Mouse (Mus musculus): ENCODE data around the gene Il1r2. TPM values are rescaled to one million over a fixed set of nuclear protein-coding genes. Genes with fewer than 3 reads are reported as not detected.
A peak's percentile ranks its signal among the peaks of the same experiment; 100 is the strongest.

Il1r2 gene
- total RNA-seq, 2 experiments from 2014 or later: 0.39 to 0.45 TPM

DNA sequence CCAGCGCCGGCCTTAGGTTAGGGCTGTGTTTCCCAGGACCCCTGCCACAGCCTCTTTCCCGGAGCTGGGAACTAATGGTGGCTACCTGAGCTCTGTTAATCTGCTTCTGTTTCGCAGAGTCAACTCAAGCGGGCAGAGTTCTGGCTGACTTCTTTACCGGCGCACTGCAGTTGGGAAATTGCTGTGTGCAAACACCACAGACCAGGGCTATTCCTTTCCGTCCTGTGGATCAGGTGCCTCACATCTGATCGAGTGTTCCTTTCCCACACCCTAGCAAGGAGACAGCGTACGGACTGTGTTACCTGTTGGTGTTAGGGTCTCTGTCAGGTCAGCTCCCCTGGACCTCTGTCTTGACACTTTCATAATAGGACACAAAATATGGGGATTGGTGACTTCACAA is 15.9 kb upstream of the Il1r2 start:
- intact Hi-C loops (cut with DNase I): no loop called here
- DNase-seq: no peak

DNA sequence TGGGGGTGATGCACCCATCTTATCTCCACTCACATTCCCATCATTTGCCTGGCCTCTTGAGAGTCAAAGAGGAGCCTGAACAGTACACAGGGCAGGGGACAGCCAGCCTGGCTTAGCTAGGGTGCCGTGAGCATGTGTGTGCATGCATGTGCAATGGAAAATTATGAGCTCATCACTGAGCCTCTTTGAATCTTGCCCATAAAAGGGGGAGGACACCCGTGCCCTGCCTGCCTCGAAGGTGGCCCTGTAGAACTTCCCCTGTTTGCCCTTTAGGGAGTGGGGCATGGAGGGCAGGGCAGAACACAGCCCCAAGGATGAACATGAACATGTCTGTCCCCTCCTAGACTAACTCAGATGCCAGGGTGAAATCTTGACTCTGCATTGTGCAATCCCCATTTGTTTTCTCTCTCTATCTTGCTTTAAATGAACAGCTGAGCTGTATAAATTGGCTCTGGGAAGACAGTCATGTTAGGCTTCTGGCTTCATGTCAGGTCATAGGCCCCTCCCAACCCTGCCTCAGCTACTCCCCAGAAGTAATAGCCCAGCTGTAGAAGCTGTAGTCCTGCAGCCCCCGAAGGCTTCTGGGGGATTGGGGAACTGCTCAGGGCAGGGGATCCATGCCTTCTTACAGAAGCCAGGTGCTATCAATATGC is 14.6 kb upstream of the Il1r2 start:
- intact Hi-C loops (cut with DNase I): no loop called here
- DNase-seq: peak; percentile 25 to 43

DNA sequence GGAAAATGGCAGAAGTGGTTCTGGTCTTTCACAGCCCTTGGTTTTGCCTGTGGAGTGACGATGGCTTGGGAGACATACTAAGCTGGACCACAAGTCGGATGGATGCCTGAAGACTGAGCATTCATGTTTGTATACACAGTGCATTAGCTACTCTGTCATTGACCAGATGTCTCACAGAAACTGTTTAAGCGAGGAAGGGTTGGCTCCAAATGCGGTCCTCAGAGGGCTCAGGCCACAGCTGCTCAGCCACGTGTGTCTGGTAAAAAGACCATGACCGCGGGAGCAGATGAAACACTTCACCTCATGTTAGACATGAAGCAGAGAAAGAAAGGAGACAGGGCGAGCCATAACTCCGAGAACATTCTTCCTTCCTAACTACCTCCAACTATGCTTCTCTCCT is 12.5 kb upstream of the Il1r2 start:
- DNase-seq: peak; percentile 18 to 26
- intact Hi-C loops (cut with DNase I): no loop called here

DNA sequence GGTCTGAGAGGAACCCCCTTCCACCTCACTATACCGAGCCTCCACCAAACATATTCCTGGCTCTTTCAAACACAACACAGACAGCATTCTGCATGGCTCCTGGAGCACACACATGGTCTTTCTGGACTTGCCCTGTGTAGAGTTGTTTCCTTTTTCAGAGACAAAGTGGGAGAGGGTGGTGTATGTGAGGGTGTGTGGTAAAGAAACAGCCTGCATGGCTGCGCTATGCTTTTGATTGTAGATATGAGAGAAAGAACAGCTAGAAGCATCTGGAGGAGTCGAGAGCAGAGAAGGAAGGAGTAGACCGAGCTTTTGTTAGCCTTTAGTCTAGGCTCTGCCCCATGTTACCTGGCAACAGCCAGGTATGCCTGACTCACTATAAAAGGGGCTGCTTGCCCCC is 10.5 kb upstream of the Il1r2 start:
- no peak for DNase-seq
- intact Hi-C loops (cut with DNase I): no loop called here

DNA sequence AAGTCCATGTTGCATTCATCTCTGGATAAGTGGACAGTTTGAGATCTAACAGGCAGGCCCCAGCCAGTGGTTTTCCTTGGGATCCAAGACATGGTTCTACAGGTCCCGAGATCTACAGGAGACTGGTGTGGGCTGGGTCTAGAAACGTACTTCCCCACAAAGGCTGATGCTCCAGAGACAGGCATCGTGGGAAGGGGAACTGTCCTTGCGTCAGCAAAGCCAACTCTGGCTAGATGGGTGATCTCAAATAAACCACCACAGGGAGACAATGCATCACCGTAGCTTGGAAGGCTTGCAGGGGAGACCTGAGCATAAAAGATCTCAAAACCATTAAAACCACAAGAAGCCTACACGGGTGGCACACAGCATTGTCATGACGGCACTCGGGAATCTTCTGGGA is 9.4 kb upstream of the Il1r2 start:
- no peak for DNase-seq
- intact Hi-C loops (cut with DNase I): no loop called here

DNA sequence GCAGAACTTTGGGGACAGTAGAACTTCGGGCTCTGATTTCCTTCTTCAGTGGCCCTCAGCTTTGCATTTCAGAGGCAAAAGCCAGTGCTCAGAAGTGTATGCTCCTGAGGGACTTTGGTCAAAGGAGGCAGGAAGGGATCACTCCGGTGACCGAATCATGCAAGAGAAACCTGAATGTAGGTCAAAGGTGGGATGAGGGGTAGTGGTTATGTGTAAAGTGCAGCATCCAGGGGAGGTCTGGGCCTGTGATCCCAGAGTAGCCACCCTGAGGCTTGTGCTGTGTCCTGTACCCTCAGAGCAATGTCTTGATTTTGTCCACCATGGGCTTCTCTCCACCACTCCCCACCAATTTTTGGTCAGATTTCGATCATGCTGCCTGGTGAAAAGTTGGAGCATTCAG is 1.3 kb upstream of the Il1r2 start:
- DNase-seq: no peak
- intact Hi-C loops (cut with DNase I): no loop called here

DNA sequence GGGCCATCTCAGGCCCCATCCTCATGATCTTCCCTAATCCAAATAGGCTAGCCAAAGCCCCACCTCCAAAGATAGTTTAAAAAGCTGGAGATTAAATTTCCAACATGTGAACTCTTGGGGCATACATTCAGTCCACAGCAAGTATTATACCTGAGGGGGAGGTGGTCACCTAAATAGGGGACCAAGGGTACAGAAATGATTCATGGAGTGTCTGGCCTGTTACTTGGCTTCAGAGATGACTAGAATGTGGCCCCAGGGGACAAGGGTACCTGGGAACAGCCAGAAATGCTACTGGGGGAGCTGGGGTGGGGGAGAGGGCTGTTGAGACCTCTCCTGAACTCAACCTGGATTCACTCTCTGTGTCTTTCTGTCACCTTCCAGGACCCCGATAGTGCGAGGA is 3.4 kb downstream of the Il1r2 start:
- intact Hi-C loops (cut with DNase I): no loop called here
- no peak for DNase-seq

DNA sequence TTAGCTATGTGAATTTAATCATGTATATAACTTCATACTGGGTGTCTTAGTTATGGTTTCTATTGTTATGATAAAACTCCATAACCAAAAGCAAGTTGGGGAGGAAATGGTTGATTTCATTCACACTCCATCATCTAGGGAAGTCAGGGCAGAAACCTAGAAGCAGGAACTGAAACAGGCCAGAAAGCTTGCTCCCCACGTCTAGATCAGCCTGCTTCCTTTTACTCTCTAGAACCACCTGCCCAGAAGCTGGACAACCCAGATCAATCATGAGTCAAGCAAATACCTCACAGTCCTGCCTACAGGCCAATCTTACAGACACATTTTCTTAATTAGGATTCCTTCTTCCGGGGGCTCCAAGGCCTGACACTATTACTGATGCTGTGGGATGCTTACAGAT is 7.2 kb downstream of the Il1r2 start:
- intact Hi-C loops (cut with DNase I): no loop called here
- DNase-seq: no peak

DNA sequence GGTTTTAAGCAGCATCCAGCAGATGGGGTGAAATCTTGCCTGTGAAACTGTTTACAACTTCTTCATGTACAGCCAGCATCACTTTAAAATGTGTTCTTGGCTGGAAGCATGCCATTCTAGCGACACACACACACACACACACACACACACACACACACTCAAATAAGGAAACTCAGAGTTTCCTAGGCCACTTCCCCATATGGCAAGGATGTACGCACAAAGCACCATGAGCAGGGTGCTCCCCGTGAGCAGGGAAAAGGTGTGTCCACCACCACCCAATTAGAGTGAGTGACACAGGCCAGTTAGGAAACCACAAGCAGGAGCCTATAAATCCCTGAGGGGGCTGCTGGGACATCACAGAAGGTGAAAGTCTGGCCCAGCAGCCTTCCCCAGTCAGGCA is 10.5 kb downstream of the Il1r2 start:
- intact Hi-C loops (cut with DNase I): no loop called here
- DNase-seq: no peak

DNA sequence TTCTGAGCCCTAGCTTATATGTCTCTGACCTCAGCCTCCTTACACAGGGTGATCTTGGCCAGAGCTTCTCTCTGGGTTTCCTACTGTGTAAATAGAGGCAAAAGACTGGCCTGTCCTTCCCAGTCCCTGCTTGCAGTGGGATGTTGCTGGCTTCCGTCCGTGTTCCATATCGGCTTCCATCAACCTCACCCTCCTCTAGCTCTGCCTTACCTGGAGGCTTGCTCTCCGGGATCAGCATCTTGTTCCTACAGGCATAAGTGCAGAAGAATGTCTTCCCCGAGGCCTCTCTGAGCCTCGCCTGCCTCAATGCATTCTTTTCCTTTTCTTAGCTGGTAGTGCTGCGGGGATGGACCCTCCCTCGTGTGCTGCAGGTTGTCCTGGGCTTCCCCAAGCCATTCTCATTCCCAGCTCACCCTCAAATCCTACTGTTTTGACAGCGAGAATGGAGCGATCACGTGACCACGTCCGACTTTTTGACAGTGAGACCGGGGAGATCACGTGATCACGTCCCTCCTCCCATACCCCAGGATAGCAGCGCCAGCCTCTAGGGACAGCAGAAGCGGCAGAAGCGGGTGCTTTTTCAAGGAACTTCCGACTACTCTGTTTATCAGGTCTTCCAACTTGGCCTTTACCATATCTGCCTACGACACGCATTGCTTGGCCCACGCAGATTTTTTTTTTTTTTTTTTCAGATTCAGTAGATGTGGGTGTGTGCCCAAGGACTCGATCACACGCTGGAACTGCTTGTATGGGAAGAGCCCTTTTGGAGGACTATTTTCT is 11.7 kb downstream of the Il1r2 start:
- peak; percentile 43 to 62 for DNase-seq
- intact Hi-C loops (cut with DNase I): no loop called here

DNA sequence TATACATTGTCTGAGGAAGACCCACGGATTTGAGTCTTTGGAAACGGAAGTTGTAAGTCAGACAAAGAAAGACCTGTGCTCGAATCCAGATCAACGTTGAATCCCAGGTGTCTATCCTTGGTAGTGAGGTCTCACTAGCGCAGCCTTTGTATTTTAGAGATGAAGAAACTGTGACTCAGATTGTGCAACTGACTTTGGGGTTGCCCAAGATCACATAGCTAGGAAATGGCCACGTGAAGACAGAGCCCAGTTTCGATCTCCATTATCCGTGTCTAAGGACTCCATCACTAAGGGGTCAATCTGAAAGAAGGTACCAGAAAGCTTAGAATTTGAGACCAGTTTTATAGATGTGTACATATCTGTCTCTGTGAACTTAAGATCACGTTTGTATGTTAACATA is 17.3 kb downstream of the Il1r2 start:
- no peak for DNase-seq
- intact Hi-C loops (cut with DNase I): no loop called here

DNA sequence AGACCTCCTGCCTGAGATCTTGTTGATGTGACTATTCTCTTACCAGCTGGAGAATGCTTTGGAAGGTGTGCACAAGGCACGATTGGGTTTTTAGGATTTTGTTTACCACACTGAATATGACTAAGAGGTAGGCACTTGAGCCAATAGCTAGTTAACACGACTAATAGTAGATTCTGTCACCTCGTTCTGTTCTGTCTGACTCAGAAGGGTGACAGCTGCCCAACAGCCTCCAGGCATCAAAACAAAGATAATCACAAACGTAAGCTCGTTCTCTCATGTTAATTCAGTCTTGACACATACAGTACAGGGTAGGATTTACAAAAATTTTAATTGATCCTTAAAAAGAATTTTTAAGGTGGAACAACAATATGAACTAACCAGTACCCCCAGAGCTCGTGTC is 18.7 kb downstream of the Il1r2 start:
- intact Hi-C loops (cut with DNase I): no loop called here
- DNase-seq: no peak

DNA sequence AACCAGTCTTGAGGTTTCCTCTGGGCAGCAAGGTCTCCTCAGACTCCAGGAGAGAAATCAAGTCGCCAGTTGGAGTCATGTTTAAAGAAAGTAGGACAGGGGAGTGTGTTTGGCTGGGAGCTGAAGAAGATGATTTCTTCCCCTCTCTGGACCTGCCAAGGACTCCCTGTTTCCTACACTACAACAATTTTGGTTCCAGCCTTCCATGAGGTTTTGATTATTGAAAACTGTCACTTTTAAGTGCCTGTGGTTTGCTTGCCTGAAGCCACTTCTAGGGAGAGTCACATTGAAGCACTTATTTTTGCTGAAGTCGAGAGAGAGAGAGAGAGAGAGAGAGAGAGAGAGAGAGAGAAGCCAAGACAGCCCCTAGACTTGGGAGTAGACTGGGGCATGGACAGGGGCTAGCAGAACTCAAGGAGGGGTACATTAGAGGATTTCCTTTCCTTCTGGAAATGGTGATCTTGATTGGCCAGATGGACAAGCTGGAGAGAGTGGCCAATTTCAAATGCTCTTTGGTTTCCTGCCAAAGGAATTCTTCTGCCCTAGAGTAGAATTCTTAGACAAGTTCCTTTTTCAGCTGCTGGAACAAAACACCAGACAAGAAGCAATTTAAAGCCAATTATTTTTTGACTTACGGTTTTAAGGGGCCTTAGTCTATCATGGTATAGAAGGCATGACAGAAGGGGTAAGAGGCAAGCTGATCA is 20.9 kb downstream of the Il1r2 start:
- intact Hi-C loops (cut with DNase I): no loop called here
- DNase-seq: no peak

DNA sequence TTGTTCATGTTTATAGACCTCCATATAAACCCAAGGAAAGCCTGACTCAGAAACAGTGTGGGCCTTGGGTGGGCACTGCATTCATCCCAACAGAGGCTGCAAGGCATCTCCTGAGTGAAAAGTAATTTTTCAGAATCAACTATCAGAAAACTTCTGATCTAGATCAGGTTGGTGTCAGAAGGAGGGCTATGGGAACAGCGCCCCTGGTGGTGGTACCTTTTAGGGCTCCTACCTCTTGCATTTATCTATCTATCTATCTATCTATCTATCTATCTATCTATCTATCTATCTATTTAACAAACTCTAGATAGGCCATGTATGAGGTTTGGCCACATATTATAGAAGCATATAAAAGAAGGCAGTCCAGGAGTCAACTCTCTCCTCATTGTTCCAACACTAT is 21.7 kb downstream of the Il1r2 start:
- intact Hi-C loops (cut with DNase I): no loop called here
- DNase-seq: no peak

DNA sequence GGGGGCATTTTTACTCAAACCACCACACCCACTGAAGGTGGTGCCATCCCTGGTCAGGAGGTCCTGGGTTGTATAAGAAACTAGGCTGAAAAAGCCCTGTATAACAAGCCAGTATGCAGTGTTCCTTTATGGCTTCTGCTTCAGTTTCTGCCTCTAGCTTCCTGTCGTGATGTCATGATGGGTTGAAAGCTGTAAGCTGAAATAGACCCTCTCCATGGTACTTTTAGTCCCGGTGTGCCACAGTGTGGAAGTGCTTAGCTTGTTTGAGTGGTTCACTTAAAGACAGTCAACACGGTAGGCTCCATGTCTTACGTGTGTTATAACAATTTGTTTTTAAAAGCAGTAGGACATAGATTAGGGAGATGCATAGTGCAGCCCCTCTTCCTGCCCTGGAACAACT is 32.4 kb downstream of the Il1r2 start:
- intact Hi-C loops (cut with DNase I): no loop called here
- no peak for DNase-seq

DNA sequence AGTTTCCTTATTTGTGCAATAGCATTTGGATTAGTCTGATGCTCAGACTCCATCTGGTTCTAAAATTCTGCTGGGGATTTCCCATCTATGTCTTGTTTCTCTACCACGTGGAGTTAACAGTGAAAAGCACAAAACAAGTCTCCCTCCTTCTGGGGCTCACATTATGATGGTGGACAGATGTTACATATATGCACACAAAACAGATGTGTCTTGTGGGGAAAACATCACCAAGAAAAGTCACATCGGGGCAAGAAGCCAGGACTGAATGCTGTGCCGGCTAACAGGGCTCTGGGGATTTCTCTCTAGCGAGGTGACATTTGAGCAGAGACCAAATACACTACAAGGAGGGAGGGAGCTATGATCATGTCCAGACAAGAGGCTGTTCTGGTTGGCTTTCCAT is 32.8 kb downstream of the Il1r2 start:
- peak; percentile 29 to 49 for DNase-seq
- intact Hi-C loops (cut with DNase I): no loop called here

DNA sequence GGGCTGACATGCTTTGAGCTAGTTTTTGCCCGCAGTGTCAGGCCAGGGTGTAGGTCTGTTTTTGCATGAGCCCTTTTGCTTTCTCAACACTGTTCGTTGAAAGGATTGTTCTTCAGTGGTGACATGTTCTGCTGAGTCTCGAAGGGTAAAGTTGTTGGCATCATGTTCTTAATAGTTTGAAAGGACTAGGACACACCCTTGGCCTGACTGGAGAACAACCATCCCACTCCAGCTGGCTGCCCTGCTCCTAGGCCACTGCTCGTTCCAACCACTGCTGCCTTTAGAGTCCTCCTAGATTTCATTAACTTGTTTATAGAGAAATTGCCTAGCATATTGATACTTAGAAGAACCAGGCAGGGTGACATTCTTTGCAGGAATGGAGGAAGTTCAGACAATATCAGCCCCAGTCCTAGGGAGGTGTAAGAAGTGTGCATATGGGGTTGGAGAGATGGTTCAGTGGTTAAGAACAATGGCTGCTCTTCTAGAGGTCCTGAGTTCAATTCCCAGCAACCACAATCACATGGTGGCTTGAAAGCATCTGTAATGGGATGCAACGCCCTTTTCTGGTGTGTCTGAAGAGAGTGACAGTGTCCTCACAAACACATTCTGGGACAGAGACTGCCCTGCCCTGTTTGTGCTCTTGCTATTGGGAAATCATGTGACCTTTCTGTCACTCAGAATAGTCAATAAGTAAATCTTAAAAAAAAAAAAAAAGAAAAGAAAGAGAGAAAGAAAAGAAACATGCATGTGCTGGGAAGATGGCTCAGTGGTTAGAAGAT is 34.3 kb downstream of the Il1r2 start:
- intact Hi-C loops (cut with DNase I): no loop called here
- no peak for DNase-seq

DNA sequence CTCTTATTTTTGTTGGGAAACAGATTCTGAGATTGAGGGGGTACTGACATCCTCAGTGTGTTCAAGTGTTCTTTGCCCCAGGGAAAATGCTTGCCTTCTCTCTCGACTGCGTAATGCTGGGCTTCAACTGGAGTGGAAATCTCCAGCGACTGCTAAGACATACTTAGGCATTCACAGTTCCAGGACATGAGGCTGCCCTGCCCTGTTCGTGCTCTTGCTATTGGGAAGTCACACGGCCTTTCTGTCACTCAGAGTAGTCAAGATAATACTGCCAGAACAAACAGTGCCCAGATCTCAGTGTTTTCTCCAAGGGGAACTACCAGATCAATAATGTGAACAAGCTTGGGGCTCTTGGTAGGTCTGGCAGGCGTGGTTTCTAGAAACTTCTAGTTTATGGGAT is 35.9 kb downstream of the Il1r2 start:
- peak; percentile 26 to 36 for DNase-seq
- intact Hi-C loops (cut with DNase I): no loop called here

DNA sequence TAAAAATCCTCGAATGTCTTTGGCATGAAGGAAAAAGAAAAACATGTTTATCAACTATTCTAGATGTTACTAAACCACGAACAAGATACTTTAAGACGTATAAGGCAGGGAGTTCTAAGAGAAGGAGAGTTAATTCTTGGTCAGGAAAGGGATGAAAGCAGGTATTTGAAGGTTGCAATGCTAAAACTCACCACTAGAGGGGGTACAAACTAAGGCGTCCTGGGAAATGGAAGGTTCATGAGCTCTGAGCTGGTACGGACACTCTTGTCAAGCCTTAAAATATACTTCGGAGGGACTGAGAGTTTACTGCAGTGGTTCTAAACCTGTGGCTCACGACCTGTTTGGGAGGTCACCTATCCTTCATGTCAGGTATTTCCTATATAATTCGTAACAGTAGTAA is 41.4 kb downstream of the Il1r2 start:
- intact Hi-C loops (cut with DNase I): loop anchor here (5.0 kb wide), 2 partner anchors 152 to 427 kb away; no protein-coding TSS in a partner anchor
- DNase-seq: peak in 1 of 2 experiments; percentile 57

DNA sequence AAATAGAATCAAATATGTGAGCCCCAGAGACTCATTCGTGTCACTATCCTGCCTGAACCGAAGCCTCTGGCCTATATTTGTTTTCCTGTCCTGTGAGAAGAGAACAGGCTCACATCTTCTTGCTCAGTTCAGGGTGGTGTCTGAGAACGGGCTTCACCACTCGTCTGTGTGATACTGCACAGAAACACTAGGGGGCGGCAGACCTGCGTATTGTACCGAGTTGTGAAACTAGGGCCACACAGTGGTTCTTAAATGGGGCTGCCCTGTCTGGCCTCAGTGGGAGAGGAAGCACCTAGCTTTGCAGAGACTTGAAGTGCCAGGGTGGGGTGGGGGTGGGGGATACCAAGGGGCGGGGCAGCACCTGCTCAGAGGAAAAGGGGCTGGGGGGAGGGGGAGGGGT is 42.5 kb downstream of the Il1r2 start:
- intact Hi-C loops (cut with DNase I): loop anchor here (1.0 to 5.0 kb wide), 4 partner anchors 106 to 426 kb away; no protein-coding TSS in a partner anchor
- DNase-seq: peak; percentile 86 to 93

DNA sequence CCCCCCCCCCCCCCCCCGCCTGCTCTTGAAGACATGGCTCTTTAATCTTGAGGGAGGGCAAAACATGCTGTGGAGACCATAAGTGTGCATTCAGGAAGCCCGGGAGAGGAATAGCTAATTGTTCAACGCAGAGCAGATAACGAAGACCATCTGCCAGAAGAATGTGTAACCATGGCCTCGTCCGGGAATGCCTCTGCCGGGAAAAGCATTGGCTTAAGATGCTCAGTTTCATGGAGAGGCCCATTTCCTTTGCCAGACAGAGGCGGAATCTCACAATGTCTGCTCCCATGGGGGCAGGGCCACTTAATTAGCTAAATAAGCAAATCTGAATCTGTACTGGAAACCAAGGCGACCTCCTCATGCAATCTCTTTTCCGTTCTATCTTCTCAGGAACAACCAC is 43.7 kb downstream of the Il1r2 start:
- intact Hi-C loops (cut with DNase I): loop anchor here (2.0 to 5.0 kb wide), 3 partner anchors 105 to 425 kb away; no protein-coding TSS in a partner anchor

More for the DNA sequence above, 43.7 kb downstream of the Il1r2 start:
- DNase-seq: peak; percentile 37 to 43
